Mouse (Mus musculus) fat pad, adult 2 months (tissue): ENCODE results near the gene Stx1b.
"Not testable (repeated sequence)": the region's sequence is repeated elsewhere in the genome, so short reads cannot be mapped to it uniquely, and the experiment has no call there.

Experiments
- DNase-seq: peaks from one replicate; pipeline ENCODE4 v3.0.0-alpha.2; 2011; ENCODE audit warnings: low read depth, low spot score; ENCODE audit errors: extremely low read depth

Stx1b gene

DNA sequence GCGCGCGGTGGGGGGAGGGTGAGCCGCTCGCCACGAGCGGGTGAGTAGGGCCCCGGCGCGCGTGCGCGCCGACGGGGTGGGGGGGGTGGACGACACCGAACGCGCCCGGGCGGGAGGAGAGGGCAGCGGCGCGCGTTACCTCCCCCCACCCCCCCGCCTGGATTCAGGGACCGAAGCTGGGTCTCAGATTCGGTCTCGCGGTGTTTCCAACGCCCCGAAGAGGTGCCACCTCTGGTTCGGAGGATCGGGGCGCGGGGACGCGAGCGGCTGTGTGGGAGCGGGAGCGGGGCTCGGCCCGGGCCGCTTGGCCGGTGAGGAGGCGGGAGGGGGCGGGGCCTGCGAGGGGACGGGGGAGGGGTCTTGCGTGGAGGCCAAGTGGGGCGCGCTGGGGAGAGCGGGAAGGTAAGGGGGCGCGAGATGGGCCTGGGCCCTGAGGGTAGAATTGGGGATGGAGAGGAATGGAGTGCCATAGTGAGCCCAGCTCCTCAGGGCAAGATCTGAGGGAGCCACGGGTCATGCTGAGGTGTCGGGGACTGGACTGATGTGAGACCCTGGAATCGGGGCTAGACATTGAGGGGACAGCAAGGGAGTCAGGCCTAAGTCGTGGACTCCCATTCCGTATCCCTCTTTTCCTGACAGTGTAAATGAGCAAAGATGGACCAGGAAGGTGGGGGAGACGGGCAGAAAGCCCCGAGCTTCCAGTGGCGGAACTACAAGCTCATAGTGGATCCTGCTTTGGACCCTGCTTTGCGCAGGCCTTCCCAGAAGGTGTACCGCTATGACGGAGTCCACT, 46.7 kb downstream of the Stx1b start:
- no peak for DNase-seq

- DNase-seq = no peak
Measured at GRCm38 (mm10) chr7:127776878-127777473, 47.4 kb downstream of the Stx1b start.

DNA sequence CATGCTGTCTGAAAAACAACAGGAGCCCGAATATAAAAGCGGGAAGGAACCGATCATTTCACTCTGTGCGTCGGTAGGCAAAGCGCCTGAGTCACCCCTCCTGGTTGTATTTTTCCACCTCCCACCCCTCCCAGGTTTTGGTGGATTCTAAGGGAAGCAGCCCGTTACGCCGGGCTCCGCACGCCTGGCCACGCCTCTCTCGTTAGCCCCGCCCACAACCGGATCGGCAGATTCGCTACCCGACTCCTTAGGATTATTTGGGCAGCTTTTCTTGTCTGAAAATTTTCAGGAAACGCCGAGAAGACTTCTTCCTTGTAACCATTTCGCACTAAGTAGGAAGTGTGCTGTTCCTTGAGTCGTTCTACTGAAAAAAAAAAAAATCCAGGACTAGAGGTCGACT, 47.9 kb downstream of the Stx1b start, which contains the start of gene Setd1a:
Setd1a (plus strand) TSS at position 245 of the 400 bp plus-strand sequence.
- no peak for DNase-seq

DNA sequence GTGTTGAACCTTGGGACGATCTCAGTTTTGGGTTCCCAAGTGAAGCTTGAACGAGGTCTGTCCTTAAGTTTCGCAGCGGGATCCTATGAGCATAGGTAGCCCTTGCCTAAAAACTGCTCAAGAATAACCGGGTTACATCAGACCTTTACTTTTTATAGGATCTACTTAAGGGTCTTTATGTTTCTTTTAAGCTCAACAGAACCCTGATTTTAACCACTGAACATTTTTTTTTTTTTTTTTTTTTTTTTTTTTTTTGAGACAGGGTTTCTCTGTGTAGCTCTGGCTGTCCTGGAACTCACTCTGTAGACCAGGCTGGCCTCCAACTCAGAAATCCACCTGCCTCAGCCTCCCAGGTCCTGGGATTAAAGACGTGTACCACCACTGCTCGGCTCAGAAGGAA, 48.5 kb downstream of the Stx1b start:
- DNase-seq = not testable (repeated sequence)

DNA sequence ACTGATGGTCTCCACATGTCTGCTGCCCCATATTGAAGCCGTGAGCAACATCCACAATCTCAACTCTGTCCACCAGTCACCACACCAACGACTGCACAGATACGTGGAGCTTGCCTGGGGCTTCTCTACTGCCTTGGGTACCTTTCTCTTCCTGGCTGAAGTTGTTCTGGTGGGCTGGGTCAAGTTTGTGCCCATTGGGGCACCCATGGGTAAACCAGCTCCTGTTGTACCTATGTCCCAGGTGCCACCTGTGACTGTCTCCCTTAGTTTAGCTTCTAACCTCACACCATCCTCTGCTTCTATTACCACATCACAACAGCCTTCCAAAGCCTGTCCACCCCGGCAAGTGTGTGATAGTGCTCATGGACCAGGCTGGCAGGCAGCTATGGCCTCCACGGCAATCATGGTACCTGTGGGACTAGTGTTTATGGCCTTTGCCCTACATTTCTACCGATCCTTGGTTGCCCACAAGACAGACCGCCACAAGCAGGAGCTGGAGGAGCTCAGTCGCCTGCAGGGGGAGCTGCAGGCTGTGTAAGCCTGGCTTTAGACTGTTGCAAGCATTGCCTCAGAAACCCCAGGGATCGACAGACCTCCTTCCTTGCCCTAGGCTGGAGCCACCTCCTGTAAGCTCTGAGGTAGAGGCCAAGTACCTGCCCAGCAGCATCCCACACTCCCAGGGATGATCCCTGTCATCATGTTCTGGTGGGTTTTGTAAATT, 50.5 kb downstream of the Stx1b start:
- DNase-seq = no peak

- no peak for DNase-seq
Measured at GRCm38 (mm10) chr7:127772557-127772956, 51.8 kb downstream of the Stx1b start.

DNA sequence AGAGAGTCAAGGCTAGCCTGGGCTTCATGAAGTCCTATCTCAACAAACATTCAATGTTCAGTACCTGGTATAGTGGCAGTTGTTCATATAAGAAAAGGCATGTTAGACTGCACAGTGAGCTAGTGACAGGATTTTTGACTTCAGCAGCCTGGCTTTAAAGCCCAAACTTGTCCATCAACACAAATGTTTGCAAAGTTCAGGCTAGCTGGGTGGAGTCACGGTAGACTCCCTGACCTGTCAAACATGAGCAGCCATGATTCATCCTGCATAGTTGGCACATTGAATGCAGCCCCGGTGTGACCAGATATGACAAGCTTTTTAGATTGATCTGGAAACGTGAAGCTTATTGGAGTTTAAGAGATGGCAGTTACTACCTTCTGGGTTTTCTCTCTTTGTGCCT, 52.3 kb downstream of the Stx1b start:
- no peak for DNase-seq

- no peak for DNase-seq
Measured at GRCm38 (mm10) chr7:127771262-127771661, 53.1 kb downstream of the Stx1b start.

- DNase-seq = no peak
Measured at GRCm38 (mm10) chr7:127770039-127770905, 54.1 kb downstream of the Stx1b start.

DNA sequence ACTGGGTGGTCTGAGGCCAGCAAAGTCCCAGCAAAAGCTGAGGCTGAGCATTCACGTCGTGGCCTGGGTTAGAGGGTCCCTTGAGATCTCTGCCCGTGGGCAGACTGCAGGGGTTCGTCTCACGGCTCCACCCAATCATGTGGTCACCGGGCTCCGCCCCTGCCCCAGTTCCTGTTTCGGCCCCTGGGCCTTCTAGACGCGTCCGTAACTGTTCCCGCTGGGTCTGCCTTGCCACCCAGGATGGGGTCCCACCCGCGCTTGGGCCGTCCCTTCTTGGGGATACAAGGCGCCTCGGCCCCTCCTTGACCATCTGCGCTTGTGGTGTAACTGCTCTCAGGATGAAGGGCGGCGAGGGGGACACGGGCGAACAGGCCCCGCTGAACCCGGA, 54.7 kb downstream of the Stx1b start, which contains the start of gene Orai3:
Orai3 (plus strand) TSS at position 165 of the 388 bp plus-strand sequence.
- no peak for DNase-seq

GRCm38 (mm10) chr7:127768997-127769593, 55.3 kb downstream of the Stx1b start:
- DNase-seq = no peak

DNA sequence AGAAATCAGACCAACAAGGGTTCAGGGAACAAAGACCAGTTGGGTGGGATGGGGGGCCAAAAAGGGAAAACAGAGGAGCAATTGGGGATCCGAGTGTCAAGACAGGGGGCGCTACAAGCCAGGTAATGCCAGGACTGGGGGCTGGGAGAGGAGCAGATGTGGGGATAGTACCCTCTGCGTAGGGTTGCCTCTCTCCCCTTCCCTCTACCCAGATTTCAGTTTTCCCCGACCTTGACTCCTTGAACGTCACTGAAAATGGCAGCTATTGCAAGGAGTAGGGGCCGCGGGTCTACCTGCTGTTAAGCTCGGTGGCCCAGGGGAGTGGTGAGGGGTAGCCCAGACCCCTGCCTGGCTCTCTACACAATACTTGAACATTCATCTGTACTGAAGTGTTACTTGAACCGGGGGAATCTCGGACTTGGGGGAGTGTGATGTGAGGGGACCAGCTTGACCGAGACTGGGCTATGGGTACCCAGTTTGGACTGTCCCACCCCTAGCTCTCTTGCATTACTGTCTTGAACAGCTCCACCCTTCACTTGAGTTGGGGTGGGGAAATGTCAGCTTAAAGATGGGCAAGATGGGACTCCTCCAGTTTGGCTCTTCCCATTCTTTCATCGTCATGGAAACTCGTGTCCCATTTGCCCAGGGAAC, 55.9 kb downstream of the Stx1b start:
- DNase-seq = no peak

DNA sequence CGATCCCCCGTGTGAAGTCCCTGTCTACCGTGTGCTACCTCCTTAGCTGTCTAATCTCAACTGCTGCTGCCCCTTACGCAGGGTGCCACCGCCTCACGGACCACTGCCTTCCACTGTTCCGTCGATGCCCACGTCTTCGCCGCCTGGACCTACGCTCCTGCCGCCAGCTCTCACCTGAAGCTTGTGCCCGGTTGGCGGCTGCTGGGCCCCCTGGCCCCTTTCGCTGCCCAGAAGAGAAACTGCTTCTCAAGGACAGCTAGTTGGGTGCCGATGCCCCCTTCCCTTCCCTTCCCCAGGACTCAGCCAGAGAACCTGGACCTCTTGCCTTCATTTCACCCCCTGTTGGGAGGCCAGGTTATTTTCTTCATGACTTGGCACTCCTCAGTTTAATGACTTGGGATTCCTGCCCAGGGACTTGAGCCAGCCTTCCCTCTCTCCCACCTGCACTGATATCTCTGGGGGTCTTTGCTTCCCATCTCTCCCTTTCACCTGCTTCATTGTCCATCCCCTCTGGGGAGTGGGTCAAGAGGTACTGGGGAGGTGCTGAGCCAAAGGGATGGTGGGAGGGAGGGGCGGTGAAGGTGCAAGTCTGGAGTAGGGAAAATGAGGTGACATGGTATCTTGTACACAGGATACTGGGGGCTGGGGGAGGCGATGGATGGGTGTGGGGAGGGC, 56.5 kb downstream of the Stx1b start:
- DNase-seq = no peak

DNA sequence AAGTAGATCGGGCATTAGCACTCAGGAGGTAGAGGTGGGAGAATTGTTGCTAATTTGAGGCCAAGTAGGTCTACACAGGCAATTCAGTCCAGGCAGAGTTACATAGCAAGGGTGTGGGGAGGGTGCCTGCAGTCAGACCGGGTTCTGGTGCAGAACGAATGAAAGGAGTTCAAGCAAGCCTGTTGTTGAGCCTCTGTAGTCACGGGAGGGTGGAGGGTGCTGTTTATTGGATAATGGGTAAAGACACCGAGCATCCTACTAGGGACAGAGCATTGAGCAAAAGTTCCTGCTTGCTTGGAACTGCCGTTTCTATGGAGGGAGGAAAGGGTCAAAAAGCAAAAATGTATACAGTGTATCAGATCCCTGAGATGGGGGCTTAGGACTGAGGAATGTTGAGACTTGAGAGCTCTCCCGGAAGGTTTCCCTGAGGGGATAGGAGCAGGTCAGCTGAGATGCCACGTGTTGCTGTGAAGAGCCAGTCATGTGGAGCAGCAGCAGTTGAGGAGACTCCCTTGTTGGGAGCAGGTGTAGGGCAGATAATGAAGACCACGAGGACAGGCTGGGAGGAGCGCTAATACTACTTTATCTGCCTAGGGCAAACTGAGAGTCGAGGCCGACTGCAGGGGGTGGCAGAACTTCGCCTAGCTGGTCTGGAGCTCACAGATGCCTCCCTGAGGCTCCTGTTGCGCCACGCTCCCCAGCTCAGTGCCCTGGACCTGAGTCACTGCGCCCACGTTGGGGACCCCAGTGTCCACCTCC, 57.3 kb downstream of the Stx1b start:
- no peak for DNase-seq

GRCm38 (mm10) chr7:127765756-127766155, 58.6 kb downstream of the Stx1b start:
- no peak for DNase-seq

DNA sequence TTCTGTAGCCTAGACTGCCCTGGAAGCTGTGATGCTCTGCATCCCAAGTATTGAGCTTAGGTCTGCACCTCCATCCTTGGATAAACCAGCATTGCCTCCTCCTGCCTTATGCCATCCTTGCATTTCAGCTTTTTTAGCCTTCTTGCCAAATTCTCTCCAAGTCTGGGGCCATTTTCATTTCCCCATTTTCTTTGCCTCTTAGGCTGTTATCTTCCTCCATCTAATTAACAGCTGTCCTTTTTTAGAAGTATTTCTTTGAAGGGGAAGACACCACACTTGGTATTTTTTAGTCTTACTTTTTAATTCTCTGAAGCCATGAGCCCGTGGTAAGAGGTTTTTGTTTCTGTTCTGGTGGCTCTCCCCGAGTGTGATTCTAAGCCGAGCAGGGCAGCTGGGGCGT, 60.7 kb downstream of the Stx1b start:
- no peak for DNase-seq

DNA sequence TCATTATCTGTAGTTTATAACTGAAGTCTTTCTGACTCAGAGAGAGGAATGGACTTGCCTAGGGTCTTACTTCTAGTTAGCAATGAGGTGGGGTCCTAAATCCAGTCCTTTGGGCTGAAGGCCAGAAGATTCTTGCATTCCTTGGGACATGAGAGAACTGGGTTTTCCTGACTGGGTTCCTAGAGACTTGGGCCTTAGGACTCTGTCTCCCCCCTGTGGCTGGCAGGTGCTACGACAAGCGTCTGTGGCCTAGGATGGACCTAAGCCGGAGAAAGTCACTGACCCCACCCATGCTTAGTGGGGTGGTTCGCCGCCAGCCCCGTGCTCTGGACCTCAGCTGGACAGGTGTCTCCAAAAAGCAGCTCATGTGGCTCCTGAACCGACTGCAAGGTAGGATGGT, 63.3 kb downstream of the Stx1b start:
- no peak for DNase-seq

- DNase-seq = no peak
Measured at GRCm38 (mm10) chr7:127760478-127760877, 63.9 kb downstream of the Stx1b start.

GRCm38 (mm10) chr7:127759716-127760115, 64.6 kb downstream of the Stx1b start:
- DNase-seq = no peak
